Mouse (Mus musculus) cerebellum, postnatal 10 days (tissue): ENCODE results near the gene Clcn2.

Experiments used
- DNase-seq, 2 experiments: peaks; one replicate each; pipeline ENCODE4 v3.0.0; 2021; ENCODE audit warnings: mixed read lengths in 2 of 2

Gene Clcn2

GRCm38 (mm10) chr16:20721808-20722207, 4.3 kb upstream of the Clcn2 start:
- no peak for DNase-seq

- no peak for DNase-seq
These were observed 578 bp upstream of the Clcn2 start for GRCm38 (mm10) chr16:20717978-20718670.

- DNase-seq, result no peak
These were observed 735 bp downstream of the Clcn2 start for GRCm38 (mm10) chr16:20716841-20717180.

- peak; percentile 86 to 92 for DNase-seq
These were observed 1.3 kb downstream of the Clcn2 start for GRCm38 (mm10) chr16:20715976-20716840.

- no peak for DNase-seq
These were observed 2.0 kb downstream of the Clcn2 start for GRCm38 (mm10) chr16:20715566-20715965.

GRCm38 (mm10) chr16:20715161-20715560, 2.4 kb downstream of the Clcn2 start:
- DNase-seq, result no peak

- peak; percentile 42 to 51 for DNase-seq
These were observed 3.1 kb downstream of the Clcn2 start for GRCm38 (mm10) chr16:20714307-20715080.

GRCm38 (mm10) chr16:20712889-20713288, 4.7 kb downstream of the Clcn2 start:
- DNase-seq, result peak in 1 of 2 experiments; percentile 21

GRCm38 (mm10) chr16:20712190-20712589, 5.4 kb downstream of the Clcn2 start:
- DNase-seq, result no peak

- DNase-seq, result peak in 1 of 2 experiments; percentile 50
These were observed 6.7 kb downstream of the Clcn2 start for GRCm38 (mm10) chr16:20710810-20711209.

- no peak for DNase-seq
These were observed 7.2 kb downstream of the Clcn2 start for GRCm38 (mm10) chr16:20710370-20710769.

- peak; percentile 82 to 84 for DNase-seq
These were observed 8.4 kb downstream of the Clcn2 start for GRCm38 (mm10) chr16:20708939-20709734.

GRCm38 (mm10) chr16:20708220-20708938, 9.2 kb downstream of the Clcn2 start:
- no peak for DNase-seq

- DNase-seq, result peak in 1 of 2 experiments; percentile 39
These were observed 11.0 kb downstream of the Clcn2 start for GRCm38 (mm10) chr16:20706407-20707055.

GRCm38 (mm10) chr16:20705786-20706185, 11.8 kb downstream of the Clcn2 start:
- DNase-seq, result peak in 1 of 2 experiments; percentile 43

GRCm38 (mm10) chr16:20703699-20704400, 13.7 kb downstream of the Clcn2 start:
- DNase-seq, result no peak

GRCm38 (mm10) chr16:20703071-20703470, 14.5 kb downstream of the Clcn2 start:
- no peak for DNase-seq

GRCm38 (mm10) chr16:20702522-20702893, 15.0 kb downstream of the Clcn2 start:
- peak; percentile 82 to 83 for DNase-seq

GRCm38 (mm10) chr16:20701729-20702521, 15.6 kb downstream of the Clcn2 start:
- no peak for DNase-seq

- DNase-seq, result no peak
These were observed 16.2 kb downstream of the Clcn2 start for GRCm38 (mm10) chr16:20701316-20701715.
